Mouse (Mus musculus) kidney, adult 2 months (tissue): ENCODE measurements around the gene Kbtbd12.

ENCODE experiments used
- CTCF ChIP-seq: fragments of 200-500 bp; conservative IDR thresholded peaks from 2 replicates; pipeline ENCODE4 v1.5.1; 2011; ENCODE audit warnings: low read depth, mild to moderate bottlenecking, control low read depth, low read length, moderate library complexity, mixed read lengths; ENCODE audit not compliant: insufficient read depth, insufficient read length
- POLR2A ChIP-seq: fragments of 200-500 bp; IDR thresholded peaks from one replicate; pipeline ENCODE4 v1.6.1; 2011; ENCODE audit warnings: low read depth, low read length, control low read depth

GRCm38 (mm10) chr6:88530306-88530705 lies 107.4 kb downstream of the Kbtbd12 start:
- no peak for TF ChIP-seq CTCF
- TF ChIP-seq POLR2A: no peak
